Mouse (Mus musculus) kidney, adult 8-10 months (tissue): ENCODE data around the gene Kcna3.
A peak's percentile ranks its signal among the peaks of the same experiment; 100 is the strongest.

ENCODE experiments used
- DNase-seq, 2 experiments: peaks; one replicate each; pipeline ENCODE4 v3.0.0; 2022

Kcna3 gene

DNA sequence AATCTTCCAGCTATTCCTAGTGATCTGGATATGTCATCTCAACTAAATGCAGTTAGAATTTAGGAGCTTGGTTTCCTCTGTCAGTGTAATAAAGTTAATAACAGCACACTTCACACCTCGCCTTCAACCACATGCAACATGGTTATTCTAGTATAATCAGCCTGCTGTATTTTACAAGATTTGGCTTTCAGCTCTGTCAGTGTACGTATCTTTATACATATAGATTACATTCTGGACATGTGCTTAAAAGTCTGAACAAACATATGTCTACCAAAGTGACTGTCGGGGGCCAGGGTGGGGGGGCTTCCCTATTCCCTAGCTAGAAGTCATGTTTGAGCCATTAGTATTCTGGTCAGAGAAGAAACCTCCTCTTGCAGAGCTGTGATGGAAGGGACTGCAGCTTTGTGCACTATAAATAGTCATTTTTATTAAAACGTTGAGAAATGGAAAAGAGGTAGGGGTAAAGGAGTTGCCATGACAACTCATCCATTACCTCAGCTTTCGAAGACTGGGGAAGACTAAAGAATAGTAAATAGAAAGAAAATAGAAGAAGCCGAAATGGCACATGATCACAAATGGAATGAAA lies 29.6 kb downstream of the Kcna3 start:
- DNase-seq, result no peak

DNA sequence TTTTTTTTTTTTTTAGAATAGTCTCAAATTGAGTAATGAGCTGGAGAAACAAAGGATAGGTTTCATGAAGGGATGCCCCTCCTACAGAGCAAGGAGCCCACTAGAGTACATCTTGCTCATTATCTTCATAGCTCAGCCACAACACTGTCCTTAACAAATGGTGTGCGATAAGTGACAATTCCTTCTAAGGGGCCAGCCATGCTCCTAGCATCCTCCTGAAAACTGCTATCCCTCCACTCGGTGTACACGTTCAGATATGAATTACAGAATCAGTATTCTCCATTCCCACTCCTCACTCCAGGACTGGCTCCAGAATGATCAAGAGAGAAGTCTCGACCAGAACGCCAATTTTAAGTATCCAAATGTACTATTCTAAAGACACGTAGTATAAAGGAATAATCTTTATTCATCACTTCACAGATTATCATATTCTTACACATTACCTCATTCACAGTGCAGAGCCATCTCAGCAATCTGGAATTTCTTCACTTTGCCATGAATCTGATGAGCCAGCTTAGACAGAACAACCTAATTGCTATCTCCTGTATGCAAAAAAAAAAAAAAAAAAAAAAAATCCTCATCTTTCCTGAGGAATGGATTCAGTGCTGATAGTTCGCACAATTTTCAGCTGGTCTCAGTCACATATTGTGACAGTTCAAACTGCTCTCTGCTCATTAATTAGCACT lies 30.3 kb downstream of the Kcna3 start:
- no peak for DNase-seq

DNA sequence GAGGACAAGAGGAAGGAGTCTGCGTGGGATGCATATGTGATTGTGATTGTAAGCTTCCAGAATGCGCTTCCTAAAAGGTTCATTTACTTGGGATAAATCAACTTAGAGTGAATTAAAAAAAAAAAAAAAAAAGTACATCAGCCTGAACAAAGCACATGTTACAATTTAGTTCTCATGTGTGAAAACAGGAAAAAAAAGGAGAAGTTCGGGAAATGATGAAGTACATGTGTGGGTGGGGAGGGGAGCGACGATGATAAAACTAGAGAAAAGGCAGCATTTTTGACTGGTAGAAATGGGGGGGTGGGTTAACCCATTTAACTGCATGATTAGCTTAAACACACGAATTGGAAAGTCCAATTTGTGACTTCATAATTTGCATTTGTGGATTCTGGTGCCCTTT lies 31.3 kb downstream of the Kcna3 start:
- DNase-seq, result no peak

DNA sequence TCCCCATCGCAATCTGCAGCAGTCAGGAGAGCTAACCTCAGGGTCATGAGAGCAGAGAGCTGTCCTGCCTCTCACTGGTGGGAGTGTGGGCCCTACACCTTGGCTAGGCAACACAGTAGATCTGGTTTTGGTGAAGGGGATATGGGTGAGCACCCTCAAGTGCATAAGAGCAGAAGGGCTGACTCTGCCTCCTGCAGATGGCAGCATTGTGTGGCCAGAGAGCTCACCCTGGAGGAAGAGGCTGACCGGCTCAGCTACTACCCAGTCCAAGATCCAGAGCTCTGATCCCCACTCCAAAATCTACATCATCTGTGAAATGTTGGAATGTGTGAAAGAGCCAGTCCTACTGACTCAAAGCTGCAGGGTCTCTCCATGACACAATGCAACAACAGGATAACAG lies 37.9 kb downstream of the Kcna3 start:
- no peak for DNase-seq

DNA sequence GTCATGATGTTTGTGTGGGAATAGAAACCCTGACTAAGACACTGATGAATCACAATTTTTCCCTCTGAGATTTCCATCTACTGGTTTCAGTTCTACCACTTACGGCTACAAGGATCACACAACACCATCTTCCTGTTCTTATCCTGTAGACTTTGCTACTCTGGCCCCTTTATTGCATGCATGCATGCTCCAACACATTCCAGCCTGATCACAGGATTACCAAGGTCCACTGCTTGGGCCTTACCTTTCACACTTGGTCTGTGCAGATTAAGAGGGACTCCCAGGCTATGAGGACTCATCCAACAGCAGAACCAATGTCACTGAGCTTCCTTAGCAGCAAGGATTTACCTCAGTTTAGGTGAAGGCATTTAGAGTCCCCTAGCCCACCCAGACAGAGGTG lies 39.7 kb downstream of the Kcna3 start:
- peak in 1 of 2 experiments; percentile 4 for DNase-seq

DNA sequence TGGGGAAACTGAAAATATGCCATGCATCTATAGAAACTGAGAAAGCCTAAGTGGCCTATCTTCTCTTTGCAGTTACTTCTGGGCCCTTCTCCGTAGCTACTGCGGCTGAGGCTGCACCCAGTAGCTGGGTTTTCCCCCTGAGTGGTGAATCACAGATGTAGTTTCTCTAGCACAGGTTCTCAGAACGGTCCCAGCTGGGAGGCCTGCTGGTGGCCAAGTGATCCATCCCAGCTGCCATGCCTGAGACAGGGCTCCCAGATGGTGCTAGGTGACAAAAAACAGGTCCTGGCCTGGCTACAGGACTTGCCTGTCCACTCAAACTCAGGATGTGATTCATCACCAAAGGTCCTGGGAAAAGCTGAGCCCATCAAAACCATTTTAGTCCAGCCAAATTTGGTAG lies 40.7 kb downstream of the Kcna3 start:
- DNase-seq, result no peak

DNA sequence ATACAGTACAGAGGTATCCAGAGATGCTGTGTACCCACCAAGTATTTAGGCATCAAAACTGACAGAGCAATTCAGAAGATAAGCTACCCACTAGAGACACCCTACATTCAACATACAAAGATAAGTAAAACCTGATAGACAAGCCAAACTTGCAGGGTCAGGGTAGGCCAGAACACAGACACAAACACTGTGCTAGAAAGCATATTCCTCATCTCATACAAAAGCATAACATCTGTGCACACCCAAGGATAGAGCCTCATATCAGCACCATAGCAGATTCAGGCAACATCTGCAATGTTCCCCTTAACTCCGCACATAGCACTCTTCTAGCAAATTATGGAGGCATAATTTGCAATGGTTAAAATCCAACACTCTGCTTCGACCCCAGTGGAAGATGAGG lies 41.1 kb downstream of the Kcna3 start:
- DNase-seq, result no peak

DNA sequence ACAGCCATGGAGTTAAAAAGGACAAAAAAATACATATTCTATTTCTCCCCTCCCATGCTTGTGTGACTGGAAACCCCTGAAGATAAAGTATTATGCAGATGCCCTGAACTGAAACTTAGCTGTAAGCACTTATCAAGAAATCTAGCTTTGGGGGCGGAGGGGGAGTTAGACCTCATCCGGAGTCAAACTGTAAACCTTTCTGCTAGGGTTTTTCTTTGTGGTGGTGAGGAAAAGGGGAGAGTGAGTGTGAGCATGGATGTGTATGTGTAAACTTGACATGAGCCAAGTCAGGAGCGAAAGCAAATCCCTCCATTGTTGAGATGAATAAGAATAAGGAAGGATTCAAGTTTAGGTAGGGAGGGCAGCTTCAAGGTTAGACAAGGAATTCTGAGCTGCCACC lies 44.8 kb downstream of the Kcna3 start:
- DNase-seq, result no peak

DNA sequence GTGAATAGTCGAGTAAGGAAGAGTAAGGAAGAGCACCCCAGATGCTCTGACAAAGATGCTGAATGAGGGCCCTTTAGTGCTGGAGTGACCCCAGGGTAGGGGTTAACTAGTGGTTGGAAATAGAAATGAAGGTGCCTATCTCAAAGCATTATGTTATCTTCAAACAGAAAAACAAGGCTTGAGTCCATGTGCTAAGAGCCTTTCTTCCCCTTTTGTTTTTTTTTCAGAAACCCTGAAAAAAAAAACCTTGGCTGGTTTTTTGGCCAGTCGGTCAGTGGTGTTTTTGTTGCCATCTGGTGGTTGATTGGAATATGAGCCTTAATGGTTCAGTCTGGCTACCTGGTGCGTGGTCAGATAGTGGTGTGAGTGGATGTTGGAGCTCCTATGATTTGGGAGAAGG lies 45.3 kb downstream of the Kcna3 start:
- no peak for DNase-seq

DNA sequence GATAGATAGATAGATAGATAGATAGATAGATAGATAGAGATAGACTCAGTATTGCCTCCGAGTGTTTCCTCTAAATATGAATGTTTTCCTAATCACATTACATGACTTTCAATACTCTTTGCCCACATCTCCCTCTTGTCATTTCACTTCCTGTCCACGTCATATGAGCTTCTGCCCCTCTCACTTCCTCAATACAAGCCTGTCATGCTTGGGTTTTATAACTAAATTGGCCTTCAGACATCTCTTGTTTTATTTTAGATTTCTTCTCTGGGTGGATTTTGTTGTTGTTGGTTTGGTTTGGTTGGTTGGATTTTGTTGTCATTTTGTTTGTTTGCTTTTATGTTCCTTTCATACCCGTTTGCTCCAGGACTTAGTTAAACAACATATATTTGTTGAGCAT lies 48.6 kb downstream of the Kcna3 start:
- DNase-seq, result no peak

DNA sequence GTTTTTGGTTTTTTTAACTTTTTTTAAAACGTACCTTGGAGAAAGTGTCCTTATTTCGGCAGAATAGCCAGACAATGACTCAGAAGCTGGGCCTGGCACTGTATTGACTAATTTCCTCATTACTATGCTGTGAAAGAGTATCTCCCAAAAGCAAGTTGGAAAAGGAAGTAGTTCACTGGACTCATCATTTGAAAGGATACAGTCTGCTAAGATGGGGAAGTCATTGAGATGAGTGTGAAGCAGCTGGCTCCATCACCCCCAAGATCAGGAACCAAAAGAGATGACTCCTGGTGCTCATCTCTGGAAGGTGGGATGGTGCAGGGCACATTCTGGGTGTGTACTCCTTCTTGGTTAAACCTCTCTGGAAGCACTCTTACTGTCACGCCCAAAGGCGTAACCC lies 51.4 kb downstream of the Kcna3 start:
- no peak for DNase-seq
